Mouse (Mus musculus) lung, postnatal 0 days (tissue): ENCODE measurements around the gene Klhdc8b. TPM values are rescaled to one million over a fixed set of nuclear protein-coding genes. Genes with fewer than 3 reads are reported as not detected.

ENCODE experiments used
- ATAC-seq: fragments of 200-750 bp; cut with Nextera tagmentation; 2 replicates; pipeline ENCODE4 v1.8.0; 2017; ENCODE audit warnings: moderate library complexity
- DNase-seq: peaks from one replicate; pipeline ENCODE4 v3.0.0-alpha.2; 2016; ENCODE audit warnings: low spot score
- H3K27ac ChIP-seq: fragments of 300-500 bp; sonication (generic); 2 replicates; pipeline ENCODE4 v1.5.1; 2014; ENCODE audit warnings: antibody characterized with exemption, mild to moderate bottlenecking, low read length, mixed read lengths
- H3K27me3 ChIP-seq: fragments of 300-500 bp; sonication (generic); replicated peaks from 2 replicates; pipeline ENCODE4 v1.6.1; 2014; ENCODE audit warnings: low read length, mixed read lengths; ENCODE audit not compliant: insufficient read depth
- H3K36me3 ChIP-seq: fragments of 300-500 bp; sonication (generic); 2 replicates; pipeline ENCODE4 v1.6.1; 2014; ENCODE audit warnings: low read length, mixed read lengths; ENCODE audit not compliant: insufficient read depth
- H3K4me1 ChIP-seq: fragments of 300-500 bp; sonication (generic); 2 replicates; pipeline ENCODE4 v1.6.1; 2014; ENCODE audit warnings: antibody characterized with exemption, low read depth, low read length, mixed read lengths; ENCODE audit not compliant: insufficient read depth
- H3K4me2 ChIP-seq: fragments of 300-500 bp; sonication (generic); replicated peaks from 2 replicates; pipeline ENCODE4 v1.6.1; 2014; ENCODE audit warnings: low read depth, mild to moderate bottlenecking, low read length, moderate library complexity, mixed read lengths
- H3K4me3 ChIP-seq: fragments of 300-500 bp; sonication (generic); 2 replicates; pipeline ENCODE4 v1.5.1; 2014; ENCODE audit warnings: low read depth, low read length
- H3K9ac ChIP-seq: fragments of 300-500 bp; sonication (generic); replicated peaks from 2 replicates; pipeline ENCODE4 v1.6.1; 2014; ENCODE audit warnings: low read depth, mild to moderate bottlenecking
- H3K9me3 ChIP-seq: fragments of 300-500 bp; sonication (generic); 2 replicates; pipeline ENCODE4 v1.6.1; 2016; ENCODE audit warnings: low read length, mixed read lengths
- CTCF ChIP-seq: IDR thresholded peaks from 2 replicates; pipeline ENCODE4 v1.5.1; 2016; ENCODE audit warnings: antibody characterized with exemption, mild to moderate bottlenecking
- EP300 ChIP-seq: IDR thresholded peaks from 2 replicates; pipeline ENCODE4 v1.6.1; 2016; ENCODE audit warnings: antibody characterized with exemption, mild to moderate bottlenecking, control low read depth
- WGBS: fragments of 180-500 bp; shearing (Covaris S2); extraction: QIAGEN DNeasy Blood & Tissue Kit; methylation state at CpG from one replicate; pipeline ENCODE4 v1.1.7; 2014; 5-methylcytosine and 5-hydroxymethylcytosine counted together
- polyA plus RNA-seq: library from polyadenylated mRNA; unstranded; fragments of >200 nt; fragmentation: Nextera tagmentation; extraction: Ambion mirVana; gene quantifications from 2 replicates; pipeline ENCODE4 v1.2.1, GENCODE M21; 2015

Klhdc8b gene
- polyA plus RNA-seq, 1 experiment from 2014 or later: 60.5 TPM

GRCm38 (mm10) chr9:108478638-108479156 is 17.3 kb upstream of the Klhdc8b start:
- peak; percentile 91 for ATAC-seq
- Histone ChIP-seq H3K9me3 (no peaks in the 10 kb centered on the region), H3K4me2 (peak overlapping the region; percentile 81), H3K27ac (peak overlapping the region; percentile 85), H3K27me3 (no peaks in the 10 kb centered on the region), H3K9ac (peak overlapping the region; percentile 32), H3K4me1 (peaks cover 14% of the 10 kb centered on the region), H3K4me3 (peak overlapping the region; percentile 54), H3K36me3 (peaks cover 16% of the 10 kb centered on the region; the same call in 1 of the 2 replicates)
- WGBS: under 1% methylated on average over 20 of the region's 20 CpGs
- peak; percentile 93 for DNase-seq
- TF ChIP-seq CTCF (peak; percentile 11), EP300 (peak; percentile 19)

- 0 out of 2 replicates have a peak, but pooled peaks have one; percentile 6 for TF ChIP-seq CTCF
- no peak for TF ChIP-seq EP300
- ATAC-seq (no peak), DNase-seq (no peak)
- Histone ChIP-seq H3K27me3 (no peaks in the 10 kb centered on the region), H3K27ac (no peak overlapping the region), H3K4me2 (no peak overlapping the region), H3K9ac (no peak overlapping the region), H3K4me3 (no peak overlapping the region), H3K4me1 (peaks cover 5% of the 10 kb centered on the region; the same call in 1 of the 2 replicates), H3K36me3 (no peaks in the 10 kb centered on the region), H3K9me3 (no peaks in the 10 kb centered on the region)
- 70% methylated on average over 1 of the region's 1 CpGs for WGBS
Measured at GRCm38 (mm10) chr9:108474528-108474927, 13.1 kb upstream of the Klhdc8b start.

DNA sequence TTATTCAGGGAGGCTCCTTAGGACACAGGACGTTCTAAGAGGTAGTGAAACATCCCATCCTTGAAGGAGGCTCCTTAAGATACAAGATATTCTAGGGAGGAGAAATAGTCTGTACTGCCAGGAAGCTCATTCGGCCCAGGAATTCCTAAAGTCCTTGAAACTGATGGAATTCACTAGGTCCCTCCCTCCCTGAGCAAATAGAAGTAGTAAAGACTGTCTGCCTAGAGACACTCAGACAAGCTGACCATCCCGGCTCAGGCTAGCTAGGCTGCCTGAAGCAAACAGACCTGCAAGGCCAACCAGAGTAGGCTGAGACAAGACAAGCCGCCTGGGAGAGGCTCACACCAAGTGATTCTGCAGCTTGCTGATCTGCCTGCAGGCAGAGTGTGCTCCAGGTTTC is 8.5 kb upstream of the Klhdc8b start:
- DNase-seq (no peak), ATAC-seq (peak; percentile 59)
- H3K9me3 ChIP-seq: no peaks in the 10 kb centered on the region
- WGBS: 37% methylated on average over 4 of the region's 4 CpGs
- H3K27me3 ChIP-seq: no peaks in the 10 kb centered on the region
- no peak for TF ChIP-seq CTCF
- no peak for TF ChIP-seq EP300
- H3K4me3 ChIP-seq: no peak overlapping the region
- no peak overlapping the region for H3K4me2 ChIP-seq
- no peak overlapping the region for H3K27ac ChIP-seq
- H3K36me3 ChIP-seq: peaks cover 5% of the 10 kb centered on the region
- H3K4me1 ChIP-seq: no peaks in the 10 kb centered on the region
- no peak overlapping the region for H3K9ac ChIP-seq

- DNase-seq (no peak), ATAC-seq (no peak)
- 42% methylated on average over 5 of the region's 5 CpGs for WGBS
- no peak overlapping the region for H3K9ac ChIP-seq
- no peaks in the 10 kb centered on the region for H3K4me1 ChIP-seq
- no peak overlapping the region for H3K4me3 ChIP-seq
- H3K4me2 ChIP-seq: no peak overlapping the region
- no peak overlapping the region for H3K27ac ChIP-seq
- H3K27me3 ChIP-seq: no peaks in the 10 kb centered on the region
- H3K36me3 ChIP-seq: peaks cover 7% of the 10 kb centered on the region
- no peaks in the 10 kb centered on the region for H3K9me3 ChIP-seq
- TF ChIP-seq EP300 (no peak), CTCF (no peak)
Measured at GRCm38 (mm10) chr9:108469430-108469829, 8.0 kb upstream of the Klhdc8b start.

- DNase-seq (no peak), ATAC-seq (no peak)
- Histone ChIP-seq H3K27ac (no peak overlapping the region), H3K4me2 (no peak overlapping the region), H3K9me3 (no peaks in the 10 kb centered on the region), H3K36me3 (peaks cover 21% of the 10 kb centered on the region), H3K9ac (no peak overlapping the region), H3K27me3 (no peaks in the 10 kb centered on the region), H3K4me1 (peaks cover 20% of the 10 kb centered on the region), H3K4me3 (no peak overlapping the region)
- TF ChIP-seq CTCF (no peak), EP300 (no peak)
- whole genome bisulfite sequencing: 92% methylated on average over 2 of the region's 2 CpGs
Measured at GRCm38 (mm10) chr9:108466219-108466618, 4.8 kb upstream of the Klhdc8b start.

- Histone ChIP-seq H3K36me3 (peaks cover 21% of the 10 kb centered on the region), H3K27ac (no peak overlapping the region), H3K4me1 (peaks cover 23% of the 10 kb centered on the region), H3K9me3 (no peaks in the 10 kb centered on the region), H3K4me3 (no peak overlapping the region), H3K27me3 (no peaks in the 10 kb centered on the region), H3K9ac (no peak overlapping the region), H3K4me2 (no peak overlapping the region)
- WGBS: 89% methylated on average over 9 of the region's 9 CpGs
- DNase-seq: no peak
- no peak for ATAC-seq
- TF ChIP-seq EP300: no peak
Measured at GRCm38 (mm10) chr9:108463713-108464112, 2.3 kb upstream of the Klhdc8b start.

DNA sequence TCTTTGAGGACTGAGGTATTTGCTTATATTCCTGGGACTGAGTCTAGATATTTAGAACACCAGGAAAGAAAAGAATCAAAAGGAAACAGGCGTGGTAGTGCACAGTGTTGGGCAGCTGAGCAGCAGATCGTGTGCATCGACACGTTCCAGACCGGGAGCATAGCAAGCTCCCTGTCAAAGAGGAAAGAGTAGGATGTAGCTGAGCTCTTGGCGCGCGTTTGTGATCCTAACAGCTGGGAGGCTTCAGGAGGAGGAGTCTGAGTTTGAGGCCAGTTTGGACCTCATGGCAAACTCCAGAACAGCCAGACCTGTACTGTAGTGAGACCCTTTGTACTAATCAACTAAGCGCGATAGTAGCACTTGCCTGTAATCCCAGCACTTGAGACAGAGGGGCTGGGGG is 811 bp upstream of the Klhdc8b start:
- 36% methylated on average over 10 of the region's 10 CpGs for WGBS
- ATAC-seq (peak; percentile 57), DNase-seq (peak; percentile 86)
- Histone ChIP-seq H3K4me1 (peaks cover 23% of the 10 kb centered on the region), H3K36me3 (peaks cover 21% of the 10 kb centered on the region), H3K9me3 (no peaks in the 10 kb centered on the region), H3K27me3 (no peaks in the 10 kb centered on the region), H3K9ac (no peak overlapping the region), H3K4me3 (no peak overlapping the region), H3K4me2 (peak overlapping the region; percentile 72), H3K27ac (peak overlapping the region; percentile 98)
- no peak for TF ChIP-seq EP300
- no peak for TF ChIP-seq CTCF
